Mouse (Mus musculus) bone marrow macrophage, adult 2 months (primary cell): ENCODE data around the gene Pramel7.

Source experiments
- CTCF ChIP-seq: IDR thresholded peaks from 2 replicates; pipeline ENCODE4 v1.5.1; 2012; ENCODE audit warnings: low read depth, mild to moderate bottlenecking, low read length, moderate library complexity
- POLR2A ChIP-seq: IDR thresholded peaks from 2 replicates; pipeline ENCODE4 v1.6.1; 2012; ENCODE audit warnings: mild to moderate bottlenecking, low read depth, low read length, borderline replicate concordance

DNA sequence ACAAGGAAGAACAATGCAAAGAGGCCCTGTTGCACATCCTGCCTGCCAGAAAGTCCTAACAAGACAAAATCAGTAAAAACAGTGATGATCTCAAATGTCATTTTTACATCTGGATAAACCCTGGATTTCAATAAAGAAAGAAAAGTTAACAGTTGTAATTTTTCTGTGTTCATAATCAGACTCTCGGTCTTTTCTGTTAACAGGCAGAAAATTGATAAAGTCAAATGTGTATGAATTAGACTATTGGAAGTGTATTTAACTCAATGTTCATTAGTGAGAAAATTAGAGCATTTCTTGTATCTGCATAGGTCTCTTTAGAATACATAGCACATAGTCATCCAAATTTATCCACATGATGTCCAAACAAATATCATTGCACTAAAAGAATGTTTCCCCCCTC lies 48.5 kb upstream of the Pramel7 start, which contains the start of gene Olfr1128:
- TF ChIP-seq CTCF, result no peak
- no peak for TF ChIP-seq POLR2A
